Mouse (Mus musculus): ENCODE results near the gene Vstm4. TPM values are rescaled to one million over a fixed set of nuclear protein-coding genes. Genes with fewer than 3 reads are reported as not detected.

Vstm4 gene
- total RNA-seq, 2 experiments from 2014 or later: 4.6 to 5.4 TPM

- intact Hi-C loops (cut with DNase I): no loop called here
- no peak for DNase-seq (ENCODE audit: extremely low spot score in 1 of 2, low spot score in 2 of 2)
Measured at GRCm38 (mm10) chr14:32911187-32911586, 54.6 kb downstream of the Vstm4 start.

- intact Hi-C loops (cut with DNase I): no loop called here
- peak in 1 of 2 experiments; percentile 55 for DNase-seq (ENCODE audit: extremely low spot score in 1 of 2, low spot score in 2 of 2)
Measured at GRCm38 (mm10) chr14:32915360-32915759, 58.8 kb downstream of the Vstm4 start.

- intact Hi-C loops (cut with DNase I): no loop called here
- DNase-seq (ENCODE audit: extremely low spot score in 1 of 2, low spot score in 2 of 2): no peak
Measured at GRCm38 (mm10) chr14:32917919-32918318, 61.4 kb downstream of the Vstm4 start.

- intact Hi-C loops (cut with DNase I): no loop called here
- DNase-seq (ENCODE audit: extremely low spot score in 1 of 2, low spot score in 2 of 2): no peak
Measured at GRCm38 (mm10) chr14:32923871-32924270, 67.3 kb downstream of the Vstm4 start.

- DNase-seq (ENCODE audit: extremely low spot score in 1 of 2, low spot score in 2 of 2): no peak
- intact Hi-C loops (cut with DNase I): no loop called here
Measured at GRCm38 (mm10) chr14:32931709-32932108, 75.2 kb downstream of the Vstm4 start.

GRCm38 (mm10) chr14:32932220-32932619, 75.7 kb downstream of the Vstm4 start:
- intact Hi-C loops (cut with DNase I): no loop called here
- DNase-seq (ENCODE audit: extremely low spot score in 1 of 2, low spot score in 2 of 2): no peak

- intact Hi-C loops (cut with DNase I): no loop called here
- no peak for DNase-seq (ENCODE audit: extremely low spot score in 1 of 2, low spot score in 2 of 2)
Measured at GRCm38 (mm10) chr14:32934064-32934463, 77.5 kb downstream of the Vstm4 start.

- intact Hi-C loops (cut with DNase I): no loop called here
- DNase-seq (ENCODE audit: extremely low spot score in 1 of 2, low spot score in 2 of 2): no peak
Measured at GRCm38 (mm10) chr14:32939217-32939616, 82.7 kb downstream of the Vstm4 start.

- peak in 1 of 2 experiments; percentile 27 for DNase-seq (ENCODE audit: extremely low spot score in 1 of 2, low spot score in 2 of 2)
- intact Hi-C loops (cut with DNase I): no loop called here
Measured at GRCm38 (mm10) chr14:32947512-32947911, 91.0 kb downstream of the Vstm4 start.

- DNase-seq (ENCODE audit: extremely low spot score in 1 of 2, low spot score in 2 of 2): peak in 1 of 2 experiments; percentile 84
- intact Hi-C loops (cut with DNase I): loop anchor here (10.0 kb wide), 1 partner anchor 96 kb away; the partner anchor contains the start of gene Vstm4
Measured at GRCm38 (mm10) chr14:32950312-32951301, 94.1 kb downstream of the Vstm4 start.

GRCm38 (mm10) chr14:32956486-32956885, 99.9 kb downstream of the Vstm4 start:
- intact Hi-C loops (cut with DNase I): loop anchor here (10.0 kb wide), 1 partner anchor 102 kb away; the partner anchor contains the start of gene Vstm4
- DNase-seq (ENCODE audit: extremely low spot score in 1 of 2, low spot score in 2 of 2): peak in 1 of 2 experiments; percentile 64

GRCm38 (mm10) chr14:32958671-32959070, 102.1 kb downstream of the Vstm4 start:
- intact Hi-C loops (cut with DNase I): loop anchor here (10.0 kb wide), 1 partner anchor 104 kb away; the partner anchor contains the start of gene Vstm4
- DNase-seq (ENCODE audit: extremely low spot score in 1 of 2, low spot score in 2 of 2): peak in 1 of 2 experiments; percentile 61

- peak; percentile 66 to 77 for DNase-seq (ENCODE audit: extremely low spot score in 1 of 2, low spot score in 2 of 2)
- intact Hi-C loops (cut with DNase I): loop anchor here (5.0 kb wide), 1 partner anchor 188 kb away; no protein-coding TSS in a partner anchor
Measured at GRCm38 (mm10) chr14:32960481-32960880, 103.9 kb downstream of the Vstm4 start.

- intact Hi-C loops (cut with DNase I): loop anchor here (5.0 kb wide), 1 partner anchor 192 kb away; no protein-coding TSS in a partner anchor
- DNase-seq (ENCODE audit: extremely low spot score in 1 of 2, low spot score in 2 of 2): no peak
Measured at GRCm38 (mm10) chr14:32964742-32965141, 108.2 kb downstream of the Vstm4 start.

- intact Hi-C loops (cut with DNase I): no loop called here
- no peak for DNase-seq (ENCODE audit: extremely low spot score in 1 of 2, low spot score in 2 of 2)
Measured at GRCm38 (mm10) chr14:32970700-32971099, 114.1 kb downstream of the Vstm4 start.

GRCm38 (mm10) chr14:32984176-32984738, 127.7 kb downstream of the Vstm4 start:
- no peak for DNase-seq (ENCODE audit: extremely low spot score in 1 of 2, low spot score in 2 of 2)
- intact Hi-C loops (cut with DNase I): no loop called here

- intact Hi-C loops (cut with DNase I): no loop called here
- no peak for DNase-seq (ENCODE audit: extremely low spot score in 1 of 2, low spot score in 2 of 2)
Measured at GRCm38 (mm10) chr14:32986659-32987058, 130.1 kb downstream of the Vstm4 start.

Data from left cerebral cortex, postnatal 10 days (tissue).